Mouse (Mus musculus) kidney, adult 2 months (tissue): ENCODE data around the gene Glcci1.

Experiments used
- CTCF ChIP-seq: fragments of 200-500 bp; conservative IDR thresholded peaks from 2 replicates; pipeline ENCODE4 v1.5.1; 2011; ENCODE audit warnings: low read depth, mild to moderate bottlenecking, control low read depth, low read length, moderate library complexity, mixed read lengths; ENCODE audit not compliant: insufficient read depth, insufficient read length
- POLR2A ChIP-seq: fragments of 200-500 bp; IDR thresholded peaks from one replicate; pipeline ENCODE4 v1.6.1; 2011; ENCODE audit warnings: low read depth, low read length, control low read depth

GRCm38 (mm10) chr6:8628715-8629267 is 119.4 kb downstream of the Glcci1 start:
- no peak for TF ChIP-seq CTCF
- no peak for TF ChIP-seq POLR2A
